Mouse (Mus musculus): ENCODE measurements around the gene Psmb1.

DNA sequence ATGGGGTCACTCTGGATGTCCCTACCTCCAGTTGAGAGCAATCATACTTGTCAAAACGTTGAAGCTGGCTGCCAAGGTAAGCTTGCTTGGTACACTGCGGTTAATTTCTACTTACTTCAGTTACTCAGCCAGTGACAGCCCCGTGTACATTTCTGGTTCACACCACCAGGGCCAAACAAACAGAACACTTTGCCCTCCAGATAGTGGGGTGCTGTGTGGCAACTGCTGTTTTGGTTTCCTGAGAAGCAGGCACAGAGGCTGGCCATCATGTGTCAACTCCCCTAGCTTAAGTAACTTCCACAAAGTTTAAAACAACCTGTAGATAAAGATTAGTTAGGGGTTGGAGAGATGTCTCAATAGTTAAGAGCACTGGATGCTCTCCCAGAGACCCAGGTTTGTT lies 64.8 kb downstream of the Psmb1 start:
- TF ChIP-seq CTCF (IDR thresholded peaks at IDR 0.05; ENCODE audit: low read depth) (no peak), EP300 (IDR thresholded peaks at IDR 0.05; ENCODE audit: low read depth) (no peak)

All from liver, embryonic 14.5 days (tissue).